Mouse (Mus musculus) brain, embryonic 14.5 days (tissue): Measurements from ENCODE around the gene Cacna2d3. TPM values are rescaled to one million over a fixed set of nuclear protein-coding genes. Genes with fewer than 3 reads are reported as not detected.
A peak's percentile ranks its signal among the peaks of the same experiment; 100 is the strongest.

Experiments used
- DNase-seq: peaks from one replicate; pipeline ENCODE4 v3.0.0-alpha.2; 2011; ENCODE audit warnings: low read depth
- CTCF ChIP-seq: fragments of 200-500 bp; IDR thresholded peaks from 2 replicates; pipeline ENCODE4 v1.5.1; 2012; ENCODE audit warnings: inconsistent platforms, mild to moderate bottlenecking, moderate library complexity, borderline replicate concordance; ENCODE audit not compliant: insufficient read depth, insufficient read length; ENCODE audit errors: extremely low read depth
- POLR2A ChIP-seq: fragments of 200-500 bp; IDR thresholded peaks from 2 replicates; pipeline ENCODE4 v1.6.1; 2012; ENCODE audit warnings: mild to moderate bottlenecking, inconsistent platforms, borderline replicate concordance; ENCODE audit not compliant: poor library complexity, insufficient read depth, insufficient read length, severe bottlenecking; ENCODE audit errors: extremely low read depth
- polyA plus RNA-seq: library from polyadenylated mRNA; depleted of rRNA; stranded (reverse); fragments of >200 nt; gene quantifications from 2 replicates; pipeline ENCODE4 v1.2.3, GENCODE M21; 2012

The Cacna2d3 gene
- polyA plus RNA-seq, 1 experiment: 32.5 TPM

- peak; percentile 66 for DNase-seq
Observed at GRCm38 (mm10) chr14:29164653-29165030, 557.0 kb downstream of the Cacna2d3 start.

GRCm38 (mm10) chr14:29163998-29164652 is 557.5 kb downstream of the Cacna2d3 start:
- TF ChIP-seq CTCF: no peak
- TF ChIP-seq POLR2A: no peak
- DNase-seq: peak; percentile 86

More at GRCm38 (mm10) chr14:29164653-29165030, 557.0 kb downstream of the Cacna2d3 start:
- TF ChIP-seq POLR2A: no peak
- TF ChIP-seq CTCF: peak; percentile 0; the same call in 1 of the 2 replicates

- DNase-seq: no peak
- no peak for TF ChIP-seq CTCF
- no peak for TF ChIP-seq POLR2A
Observed at GRCm38 (mm10) chr14:29159803-29160202, 561.9 kb downstream of the Cacna2d3 start.

GRCm38 (mm10) chr14:29157096-29157495 is 564.6 kb downstream of the Cacna2d3 start:
- DNase-seq: no peak
- no peak for TF ChIP-seq POLR2A
- TF ChIP-seq CTCF: no peak

- TF ChIP-seq CTCF: no peak
- TF ChIP-seq POLR2A: no peak
- DNase-seq: peak; percentile 56
Observed at GRCm38 (mm10) chr14:29144184-29144583, 577.5 kb downstream of the Cacna2d3 start.

GRCm38 (mm10) chr14:29137614-29138013 is 584.0 kb downstream of the Cacna2d3 start:
- TF ChIP-seq POLR2A: no peak
- no peak for TF ChIP-seq CTCF
- no peak for DNase-seq

GRCm38 (mm10) chr14:29137006-29137579 is 584.6 kb downstream of the Cacna2d3 start:
- peak; percentile 60 for DNase-seq
- TF ChIP-seq CTCF: no peak
- TF ChIP-seq POLR2A: no peak

- TF ChIP-seq POLR2A: no peak
- no peak for TF ChIP-seq CTCF
- DNase-seq: no peak
Observed at GRCm38 (mm10) chr14:29134901-29135300, 586.8 kb downstream of the Cacna2d3 start.

GRCm38 (mm10) chr14:29130511-29130910 is 591.2 kb downstream of the Cacna2d3 start:
- peak; percentile 70 for DNase-seq
- no peak for TF ChIP-seq CTCF
- no peak for TF ChIP-seq POLR2A

GRCm38 (mm10) chr14:29123886-29124285 is 597.8 kb downstream of the Cacna2d3 start:
- DNase-seq: no peak
- TF ChIP-seq POLR2A: no peak
- peak; percentile 16; the same call in 1 of the 2 replicates for TF ChIP-seq CTCF

- DNase-seq: no peak
- TF ChIP-seq POLR2A: no peak
- TF ChIP-seq CTCF: no peak
Observed at GRCm38 (mm10) chr14:29122749-29123148, 598.9 kb downstream of the Cacna2d3 start.
